Mouse (Mus musculus): ENCODE results near the gene Wfs1.

- TF ChIP-seq CTCF (IDR thresholded peaks at IDR 0.05; ENCODE audit: insufficient read depth, low read length): peak; percentile 30; the same call in 1 of the 2 replicates
- TF ChIP-seq POLR2A (IDR thresholded peaks at IDR 0.05; ENCODE audit: borderline replicate concordance, extremely low read depth, low read depth, low read length): no peak
Observed at GRCm38 (mm10) chr5:36920072-36920471, 68.9 kb downstream of the Wfs1 start.

Measured in lung, adult 2 months (tissue).